Mouse (Mus musculus) retina, postnatal 1 day (tissue): ENCODE results near the gene Gm21981.

Source experiments
- DNase-seq: peaks from one replicate; pipeline ENCODE4 v3.0.0-alpha.2; 2012

Gene Gm21981

DNA sequence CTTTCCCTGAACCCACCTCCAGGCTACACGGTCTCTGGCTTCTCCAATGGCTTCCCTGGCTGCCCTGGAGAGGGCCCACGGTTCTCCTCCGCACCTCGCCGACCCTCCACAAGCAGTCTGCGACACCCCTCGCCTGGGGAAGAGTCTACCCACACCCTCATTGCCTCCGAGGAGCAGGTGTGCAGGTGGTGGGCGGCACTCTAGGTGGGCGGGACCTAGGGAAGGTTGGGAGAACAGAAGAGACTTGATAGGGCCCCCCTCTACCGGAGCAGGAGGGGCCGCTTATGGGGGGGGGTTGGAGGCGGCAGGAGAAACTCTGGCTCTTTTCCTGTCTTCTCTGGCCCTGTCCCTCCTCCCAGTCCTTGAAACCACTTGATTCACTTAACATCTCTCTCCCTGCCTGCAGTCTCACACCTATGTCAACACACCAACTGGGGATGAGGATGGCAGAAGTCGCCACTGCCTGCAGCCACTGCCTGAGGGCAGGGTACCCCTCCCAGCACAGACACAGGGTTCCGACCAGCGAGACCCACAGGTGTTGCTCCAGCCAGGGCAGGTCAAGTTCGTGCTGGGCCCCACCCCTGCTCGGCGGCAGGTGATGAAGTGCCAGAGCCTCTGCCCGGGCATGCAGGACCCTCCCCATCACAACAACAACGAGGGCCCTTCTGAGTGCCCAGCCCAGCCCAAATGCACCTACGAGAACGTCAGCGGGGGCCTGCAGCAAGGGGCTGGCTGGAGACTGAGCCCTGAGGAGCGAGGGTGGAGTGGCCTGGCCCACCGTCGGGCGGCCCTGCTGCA lies 8.5 kb upstream of the Gm21981 start:
- DNase-seq = no peak

DNA sequence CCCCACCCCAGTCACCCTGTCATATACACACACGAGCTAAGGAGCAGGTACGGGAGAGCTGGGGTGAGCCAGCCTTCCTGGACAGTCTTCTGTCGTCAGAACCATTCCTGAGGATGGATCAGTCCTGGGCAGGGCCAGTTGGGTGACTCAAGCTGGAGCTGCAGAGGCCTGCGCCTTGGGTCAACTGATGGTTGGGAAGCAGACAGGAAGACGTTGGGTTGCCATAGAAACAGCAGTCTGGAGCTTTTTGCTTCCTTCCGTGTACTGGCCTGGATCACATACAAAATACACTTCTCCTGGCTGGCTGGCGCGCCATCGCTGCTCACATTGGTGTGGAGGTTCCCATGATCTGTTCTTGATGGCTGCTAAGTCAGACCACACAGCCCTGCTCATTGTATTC lies 7.5 kb upstream of the Gm21981 start:
- no peak for DNase-seq

DNA sequence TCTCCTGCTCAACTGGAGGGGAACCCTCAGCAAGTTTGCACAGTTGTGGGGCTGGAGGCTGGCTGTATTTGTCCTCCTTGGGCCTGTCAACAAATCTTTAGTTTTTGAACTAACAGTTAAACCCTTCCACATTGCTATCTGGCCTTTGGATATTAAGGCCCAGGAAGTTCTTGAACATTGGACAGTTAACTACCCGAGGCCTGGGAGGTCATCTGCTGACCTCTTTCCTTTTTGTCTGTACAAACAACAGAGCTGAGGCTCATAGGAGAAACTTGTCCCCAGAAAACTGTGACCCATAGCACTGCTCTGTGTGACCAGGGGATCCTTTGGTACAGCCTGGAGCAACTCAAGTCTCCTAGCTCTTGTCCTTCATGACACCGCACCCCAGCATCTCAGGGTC lies 4.8 kb upstream of the Gm21981 start:
- DNase-seq = no peak

DNA sequence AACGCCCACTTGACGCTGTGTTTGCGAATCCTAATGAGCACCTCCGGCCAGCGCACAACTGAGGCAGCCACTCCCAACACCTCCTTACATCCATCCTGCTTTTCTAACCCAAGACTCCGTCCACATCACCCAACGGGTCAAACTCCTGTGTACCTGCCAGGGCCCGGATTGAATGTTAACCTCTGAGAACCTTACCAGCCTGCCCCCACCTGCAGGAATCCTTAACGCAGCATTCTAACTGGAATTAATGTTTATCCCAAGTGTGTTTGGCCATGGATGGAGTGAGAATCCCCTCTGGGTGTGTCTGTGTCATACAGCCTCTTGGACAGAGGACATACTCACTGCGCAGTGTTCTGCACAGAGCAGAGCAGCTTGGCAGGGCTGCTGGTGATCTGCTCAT lies 3.9 kb upstream of the Gm21981 start:
- no peak for DNase-seq

DNA sequence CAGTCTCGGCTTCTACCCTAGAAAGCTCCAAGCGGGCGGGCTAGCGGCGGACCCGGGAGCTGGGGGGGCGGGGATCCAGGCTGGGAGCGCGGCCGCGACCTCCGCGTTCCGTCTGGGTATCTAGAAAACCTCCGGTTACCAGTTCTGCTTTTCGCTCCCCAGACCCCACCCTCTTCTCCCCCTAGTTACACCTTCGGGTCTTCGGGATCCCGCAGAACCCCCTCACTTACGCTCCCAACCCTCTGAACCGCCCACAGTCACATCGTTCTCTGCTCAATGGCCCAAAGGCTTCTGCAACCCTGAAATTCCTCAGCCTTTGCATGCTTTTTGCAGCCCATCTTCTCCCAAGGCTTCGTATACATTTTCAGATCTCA lies 1.1 kb upstream of the Gm21981 start:
- no peak for DNase-seq

DNA sequence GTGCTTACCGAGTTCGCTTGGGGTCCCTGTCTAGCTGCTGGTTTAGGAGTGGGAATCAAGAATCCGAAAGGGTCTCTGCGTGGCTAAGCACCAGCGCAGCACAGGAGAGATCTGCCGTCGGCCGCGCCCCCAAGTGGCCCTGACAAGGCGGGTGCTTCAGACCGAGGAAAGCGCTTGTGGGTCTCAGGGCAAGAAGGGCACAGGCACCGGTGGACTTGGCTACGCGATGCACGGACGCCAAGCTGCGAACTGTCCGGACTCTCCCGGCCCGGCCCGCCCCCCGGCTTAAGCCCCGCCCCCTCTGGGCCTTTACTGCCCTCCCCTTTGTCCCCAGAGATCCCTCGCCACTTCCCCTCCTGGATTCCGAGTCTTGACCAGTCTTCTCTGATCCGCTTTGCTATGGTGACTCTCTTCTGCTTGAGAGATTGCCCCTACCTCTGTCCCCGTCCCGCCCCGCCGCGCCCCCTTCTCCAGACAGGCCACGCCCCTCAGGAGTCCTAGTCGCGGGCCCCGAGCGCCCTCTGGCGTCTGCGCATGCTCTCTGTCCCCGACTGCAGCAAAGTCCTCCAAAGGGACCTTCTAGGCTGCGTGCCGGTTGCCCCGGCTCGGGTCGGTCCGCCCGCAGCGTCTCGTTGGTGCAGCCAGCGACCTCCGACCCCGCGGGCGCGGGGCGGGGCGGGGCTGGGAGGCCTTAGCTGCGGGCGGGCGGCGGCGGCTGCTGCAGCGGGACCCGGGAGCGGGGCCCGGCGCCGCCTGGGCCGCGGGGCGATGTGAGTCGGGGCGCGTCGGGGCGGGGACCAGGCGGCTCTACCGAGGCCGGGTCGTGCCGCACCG lies 465 bp upstream of the Gm21981 start, which contains the start of gene Prickle4:
Gene Prickle4, minus strand, starts transcription at position 234 of the 834 bp plus-strand sequence.
- DNase-seq = peak; percentile 98

DNA sequence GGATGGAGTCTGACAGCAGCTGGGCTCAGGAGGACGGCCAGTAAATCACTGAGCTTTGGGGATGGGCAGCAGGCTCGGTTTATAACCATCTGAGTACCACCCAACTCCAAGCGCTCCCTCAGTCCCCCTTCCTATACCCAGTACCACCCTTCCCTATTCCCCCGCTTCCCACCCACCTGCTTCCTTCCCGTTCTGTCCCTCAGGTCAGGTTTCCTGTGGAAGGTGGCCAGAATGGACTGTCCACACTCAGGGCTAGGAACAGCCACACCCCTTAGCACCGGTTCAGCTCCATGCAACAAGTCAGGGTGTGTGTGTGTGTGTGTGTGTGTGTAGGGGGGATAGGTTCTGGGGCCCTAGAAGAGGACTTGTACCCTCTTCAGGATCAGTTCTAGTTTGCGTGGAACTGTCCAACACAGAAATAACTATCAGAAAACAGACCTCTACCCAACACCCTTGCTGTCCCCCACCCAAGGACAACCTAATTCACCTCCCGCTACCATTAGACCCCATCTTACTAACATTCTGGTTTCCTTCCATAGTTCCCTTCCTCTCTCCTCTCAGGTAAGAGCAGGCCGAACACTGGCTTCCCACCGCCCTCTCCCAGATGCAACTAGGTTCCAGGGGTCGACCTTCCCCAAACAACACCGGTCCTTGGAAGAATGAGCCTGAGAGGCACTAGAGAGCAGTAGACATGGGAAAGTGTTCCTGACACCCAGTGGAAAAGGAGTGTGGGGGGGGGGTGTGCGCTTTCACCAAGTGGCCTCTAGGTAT lies 399 bp downstream of the Gm21981 start:
- DNase-seq = no peak

DNA sequence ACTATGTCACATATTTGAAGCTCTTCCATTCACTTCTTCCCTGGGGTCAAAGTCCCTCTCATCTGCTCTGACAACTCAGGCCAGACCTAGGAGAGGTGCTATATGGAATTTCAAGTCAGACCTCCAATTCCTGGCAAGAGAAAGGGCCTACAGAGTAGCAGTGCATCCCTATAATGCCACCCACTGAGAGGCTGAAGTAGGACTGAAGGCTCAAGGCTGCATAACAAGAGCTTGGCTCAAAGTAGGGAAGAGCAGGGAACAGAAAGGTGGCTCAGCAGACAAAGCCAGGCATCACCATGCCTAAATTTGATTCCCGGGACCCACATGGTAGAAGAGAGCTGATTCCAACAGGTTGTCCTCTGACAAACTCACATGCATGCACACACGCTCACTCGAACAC lies 2.6 kb downstream of the Gm21981 start:
- DNase-seq = no peak

DNA sequence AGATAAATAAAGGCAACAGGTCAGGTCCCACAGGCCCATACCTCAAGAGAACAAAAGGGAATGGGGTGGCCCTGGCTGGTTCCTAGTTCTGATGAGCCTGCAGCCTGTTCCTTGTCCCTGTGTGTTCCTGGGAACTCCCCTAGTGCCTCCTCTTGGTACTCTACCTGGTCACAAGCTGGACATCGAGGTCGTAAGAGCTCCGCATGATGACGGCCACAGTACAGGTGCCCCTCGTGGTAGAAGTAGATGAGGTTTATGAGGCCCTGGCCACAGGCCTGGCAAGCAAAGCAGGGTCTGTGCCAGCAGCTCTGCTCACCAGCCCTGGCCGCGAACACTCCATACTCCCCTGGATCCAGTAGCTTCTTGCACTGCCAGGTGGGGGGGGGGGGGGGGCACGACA lies 4.4 kb downstream of the Gm21981 start:
- DNase-seq = no peak

DNA sequence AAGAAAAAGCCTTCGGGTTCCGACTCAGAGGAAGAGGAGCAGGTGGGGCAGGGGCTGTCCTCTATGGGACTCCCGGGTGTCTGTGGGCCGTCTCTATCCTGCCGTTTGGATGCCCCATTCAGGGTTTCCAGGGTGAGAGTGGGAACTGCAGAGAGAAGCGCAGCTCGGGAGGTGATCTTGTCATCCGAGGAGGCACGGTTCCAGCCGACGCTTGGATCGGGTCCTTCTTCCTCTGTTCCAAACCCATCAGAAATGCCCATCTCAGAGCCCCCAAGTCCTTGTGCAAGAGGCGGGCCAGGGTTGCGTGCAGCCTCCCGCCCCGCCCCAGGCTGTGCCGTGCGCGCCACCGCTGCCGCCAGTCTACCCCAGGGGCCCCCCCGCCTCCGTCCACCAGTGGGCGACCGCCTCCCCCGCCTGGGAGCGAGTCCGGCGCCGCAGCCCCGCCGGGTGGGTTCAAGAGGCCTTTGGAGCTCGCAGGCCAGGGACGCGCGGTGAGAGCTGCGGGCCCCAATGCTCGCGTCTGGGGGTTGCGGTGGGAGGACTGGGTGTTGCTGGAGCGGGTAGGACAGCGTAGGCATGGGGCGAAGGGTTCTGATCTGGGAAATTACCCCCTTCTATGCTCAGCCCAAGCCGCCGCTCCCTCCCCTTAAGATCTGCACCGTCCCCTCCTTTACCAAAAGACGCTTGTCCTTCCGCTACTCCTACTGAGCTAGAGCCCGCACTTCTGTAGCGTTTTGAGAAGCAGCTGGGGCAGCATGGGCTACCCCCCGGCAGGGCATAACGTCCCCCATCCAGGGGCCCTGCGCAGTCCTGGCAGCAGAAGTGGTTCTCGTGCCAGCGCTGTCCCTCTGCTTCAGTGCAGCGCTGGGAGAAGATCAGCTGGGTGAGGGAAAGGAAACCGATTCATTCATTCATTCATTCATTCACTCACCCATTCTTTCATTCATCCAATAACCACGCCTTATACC lies 5.4 kb downstream of the Gm21981 start, which contains the start of gene Frs3:
Gene Frs3, plus strand, starts transcription at position 423 of the 968 bp plus-strand sequence.
- peak; percentile 80 for DNase-seq

DNA sequence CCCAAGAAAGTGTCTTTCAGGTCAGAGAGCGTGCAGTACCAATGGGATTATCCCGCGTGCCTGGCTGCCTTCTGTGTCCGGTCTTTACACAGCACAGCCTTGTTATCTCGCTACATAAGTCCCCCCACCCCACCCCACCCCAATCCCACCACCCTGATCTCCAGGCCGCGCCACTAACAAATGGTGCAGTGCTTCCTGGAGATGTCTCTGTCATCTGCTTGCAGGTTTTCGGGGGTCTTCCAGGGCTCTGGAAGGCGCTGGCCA lies 6.0 kb downstream of the Gm21981 start, which contains the start of gene Tomm6:
Gene Tomm6, minus strand, starts transcription at position 43 of the 264 bp plus-strand sequence.
- DNase-seq = no peak

DNA sequence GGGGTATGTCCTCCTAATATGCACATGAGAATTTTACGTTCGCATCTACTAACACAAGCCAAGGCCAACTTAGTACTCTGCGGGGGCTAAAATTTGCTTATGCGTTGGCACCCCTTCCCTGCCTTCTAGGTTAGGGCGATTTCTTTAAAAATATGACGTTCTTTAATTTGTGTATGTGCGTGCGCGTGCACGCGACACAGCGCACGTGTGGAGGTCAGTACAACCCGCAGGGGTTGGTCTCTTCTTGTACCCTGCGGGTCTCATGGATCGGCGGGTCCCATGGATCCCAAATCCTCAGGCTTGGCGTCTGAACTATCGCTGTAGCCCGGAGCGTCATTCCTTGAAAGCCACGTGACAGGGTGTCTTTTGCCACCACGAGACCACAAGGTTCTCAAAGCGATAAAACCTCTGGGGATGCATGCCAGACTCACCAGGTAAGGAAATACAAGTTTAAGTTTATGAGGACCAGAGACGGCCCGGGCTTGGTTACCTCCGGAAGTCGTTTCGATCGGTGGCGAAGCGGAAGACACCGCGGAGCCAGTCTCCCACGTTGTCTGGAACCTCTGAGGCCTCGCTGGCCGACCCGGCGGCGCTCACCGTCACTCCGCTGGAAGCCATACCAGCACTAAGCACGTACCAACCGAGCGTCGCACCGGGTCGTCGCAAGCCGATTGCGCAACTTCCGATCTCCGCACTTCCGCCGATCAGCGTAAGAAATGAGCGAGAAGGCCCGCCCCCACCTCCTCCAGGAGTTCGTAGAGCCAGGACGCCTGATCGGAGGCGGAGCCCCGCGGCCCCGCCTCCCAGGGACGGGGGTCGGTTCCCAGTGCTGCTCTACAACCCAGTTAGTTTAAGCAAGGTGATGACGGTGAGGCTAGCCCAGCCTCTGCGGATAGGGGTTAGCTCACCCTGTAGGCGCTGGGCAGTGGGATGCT lies 6.6 kb downstream of the Gm21981 start:
- peak; percentile 98 for DNase-seq

DNA sequence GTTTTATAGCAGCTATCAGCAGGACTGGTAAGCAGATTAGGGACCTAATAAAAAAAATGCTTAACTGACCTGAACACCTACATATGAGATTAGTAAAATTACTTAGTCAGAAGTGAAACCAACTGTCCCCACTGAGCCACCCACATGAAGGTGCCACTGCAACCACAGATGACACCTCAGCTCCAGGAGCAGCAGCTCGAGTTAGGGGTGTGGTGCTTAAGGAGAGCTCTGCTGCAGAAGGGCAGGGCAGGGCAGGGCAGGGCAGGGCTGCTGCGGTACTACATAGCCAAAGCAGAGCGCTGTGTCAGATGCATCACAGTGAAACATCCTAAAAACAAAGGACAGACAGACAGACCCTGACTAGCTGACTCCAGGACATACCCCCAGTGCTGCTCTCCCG lies 11.4 kb downstream of the Gm21981 start:
- no peak for DNase-seq

DNA sequence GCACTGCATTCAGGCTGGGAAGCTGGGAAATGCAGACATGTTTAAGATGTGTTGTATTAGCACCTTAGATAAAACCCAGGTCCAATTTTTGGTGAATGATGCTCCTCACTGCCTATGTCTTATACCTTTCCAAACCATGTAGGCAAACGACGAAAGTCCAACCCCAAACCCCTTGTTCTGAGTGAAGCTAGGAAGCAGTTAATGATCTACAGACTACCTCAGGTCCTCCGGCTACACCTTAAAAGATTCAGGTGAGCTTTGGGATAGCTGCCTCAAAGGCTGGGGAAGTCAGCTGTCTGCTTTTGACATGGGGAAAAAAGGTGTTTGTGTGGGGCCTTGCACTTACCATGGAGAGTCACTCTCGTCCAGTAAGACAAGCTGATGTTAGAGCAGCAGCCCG lies 15.6 kb downstream of the Gm21981 start:
- no peak for DNase-seq

DNA sequence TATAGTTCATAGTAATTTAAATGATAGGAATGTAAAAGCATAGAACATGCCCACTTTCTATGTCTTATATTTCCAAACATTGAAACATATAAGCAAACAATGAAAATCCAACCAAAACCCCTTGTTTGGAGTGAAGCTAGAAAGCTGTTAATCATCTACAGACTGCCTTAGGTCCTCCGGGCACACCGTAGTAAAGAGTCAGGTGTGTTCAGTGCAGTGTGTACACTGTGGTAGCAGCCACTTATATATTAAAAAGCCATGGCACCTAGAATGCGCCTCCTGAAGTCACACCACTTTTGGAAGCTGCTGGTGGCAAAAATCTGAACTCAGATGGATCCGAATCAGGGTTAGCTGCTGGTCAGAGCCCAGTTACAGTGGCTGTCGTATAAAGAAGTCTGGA lies 16.0 kb downstream of the Gm21981 start:
- no peak for DNase-seq

DNA sequence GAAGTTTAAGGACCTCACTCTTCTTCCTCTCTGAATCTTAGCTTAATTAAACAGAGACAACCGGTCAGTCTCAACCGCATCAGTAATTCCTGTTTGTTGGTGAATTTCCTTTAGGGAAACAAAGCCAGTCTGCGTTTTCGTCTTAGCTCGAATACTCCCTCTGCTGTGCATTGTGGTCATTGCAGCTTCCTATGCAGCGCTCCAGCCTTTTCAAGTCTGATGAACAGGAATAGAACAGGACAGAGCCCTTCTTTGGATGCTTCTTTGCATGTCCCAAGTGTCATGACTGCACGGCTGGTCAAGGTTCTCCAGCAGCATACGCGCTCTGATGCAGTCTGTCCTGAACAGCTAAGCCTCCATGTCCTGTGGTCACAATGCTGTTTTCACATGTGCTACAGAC lies 17.7 kb downstream of the Gm21981 start:
- peak; percentile 79 for DNase-seq

DNA sequence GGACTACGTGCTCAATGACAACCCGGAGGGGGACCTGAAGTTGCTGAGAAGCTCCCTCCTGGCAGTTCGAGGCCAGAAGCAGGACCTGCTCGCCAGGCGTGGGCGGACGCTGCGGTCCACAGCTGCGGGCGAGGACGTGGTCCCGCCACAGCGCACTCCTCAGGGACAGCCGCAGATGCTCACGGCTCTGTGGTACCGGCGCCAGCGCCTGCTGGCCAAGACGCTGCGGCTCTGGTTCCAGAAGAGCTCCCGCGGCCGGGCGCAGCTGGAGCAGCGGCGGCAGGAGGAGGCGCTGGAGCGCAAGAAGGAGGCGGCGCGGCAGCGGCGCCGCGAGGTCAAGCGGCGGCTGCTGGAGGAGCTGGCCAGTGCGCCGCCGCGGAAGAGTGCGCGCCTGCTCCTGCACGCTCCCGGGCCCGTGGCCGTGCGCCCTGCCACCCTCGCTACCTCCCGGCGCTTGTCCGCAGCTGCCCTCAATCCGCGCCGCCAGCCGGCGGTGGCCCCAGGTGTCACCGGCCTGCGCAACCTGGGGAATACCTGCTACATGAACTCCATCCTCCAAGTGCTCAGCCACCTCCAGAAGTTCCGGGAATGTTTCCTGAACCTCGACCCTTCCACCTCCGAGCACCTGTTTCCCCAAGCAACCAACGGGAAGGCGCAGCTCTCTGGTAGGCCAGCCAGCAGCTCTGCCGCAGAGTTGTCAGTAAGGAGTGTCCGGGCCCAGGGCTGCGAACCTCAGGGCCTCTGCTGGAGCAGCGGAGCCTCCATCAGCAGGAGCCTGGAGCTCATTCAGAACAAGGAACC lies 21.7 kb downstream of the Gm21981 start:
- DNase-seq = peak; percentile 79

DNA sequence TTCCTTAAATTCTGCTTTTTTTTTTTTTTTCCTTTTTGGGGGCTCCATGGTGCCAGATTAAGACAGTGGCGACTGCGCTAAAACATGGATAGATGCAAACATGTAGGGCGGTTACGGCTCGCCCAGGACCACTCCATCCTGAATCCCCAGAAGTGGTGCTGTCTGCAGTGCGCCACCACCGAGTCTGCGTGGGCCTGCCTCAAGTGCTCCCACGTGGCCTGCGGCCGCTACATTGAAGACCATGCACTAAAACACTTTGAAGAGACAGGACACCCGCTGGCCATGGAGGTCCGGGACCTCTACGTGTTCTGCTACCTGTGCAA lies 22.3 kb downstream of the Gm21981 start:
- no peak for DNase-seq

DNA sequence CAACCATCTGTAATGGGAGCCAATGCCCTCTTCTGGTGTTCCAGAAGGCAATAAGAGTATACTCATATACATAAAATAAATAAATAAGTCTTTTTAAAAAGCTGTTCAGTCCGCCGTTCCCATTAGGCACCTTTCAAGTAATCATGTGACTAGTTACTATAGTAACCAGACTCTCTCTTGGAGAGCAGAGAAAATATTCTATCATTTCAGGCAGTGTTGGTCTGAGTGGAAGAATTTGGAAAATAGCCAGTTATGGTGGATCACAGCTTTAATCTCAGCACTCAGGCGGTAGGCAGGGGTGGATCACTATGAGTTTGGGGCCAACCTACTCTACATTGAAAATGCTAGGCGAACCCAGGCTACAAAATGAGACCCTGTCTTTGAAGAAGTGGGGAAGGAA lies 25.1 kb downstream of the Gm21981 start:
- DNase-seq = no peak

DNA sequence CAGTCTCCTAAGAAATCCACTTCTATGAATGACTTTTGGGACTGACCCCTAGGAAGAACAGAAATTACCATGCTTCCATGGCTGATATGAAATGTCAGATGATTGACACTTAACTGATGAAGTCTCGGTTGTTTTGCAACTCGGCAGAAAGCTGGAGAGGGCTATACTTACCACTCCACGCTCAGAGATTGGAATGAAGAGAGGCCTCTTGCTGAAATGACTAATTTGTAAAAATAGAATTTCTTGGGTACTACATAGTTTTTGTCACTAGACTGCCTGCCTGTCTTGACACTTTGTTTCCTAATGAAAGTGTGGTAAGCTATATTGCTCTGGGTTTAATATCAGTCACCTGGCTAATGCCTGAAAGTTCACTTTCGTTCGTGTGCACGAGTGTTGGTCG lies 29.8 kb downstream of the Gm21981 start:
- no peak for DNase-seq
